Mouse (Mus musculus) regulatory T cell (primary cell): ENCODE results near the gene Cenpf.

Experiments used
- in situ Hi-C: fragments of 300-600 bp; cut with MboI, MseI; formaldehyde crosslinking; loops from one replicate; pipeline ENCODE4 v1.15.1; 2025; ENCODE audit warnings: high pct_unique_total_duplicates

Cenpf gene

GRCm38 (mm10) chr1:189631906-189632675, 55.8 kb downstream of the Cenpf start:
- in situ Hi-C loops = no loop called here

GRCm38 (mm10) chr1:189630026-189630425, 57.9 kb downstream of the Cenpf start:
- in situ Hi-C loops = no loop called here

GRCm38 (mm10) chr1:189627976-189628768, 59.7 kb downstream of the Cenpf start:
- in situ Hi-C loops = loop anchor here (5.0 kb wide), 1 partner anchor 606 kb away; no protein-coding TSS in a partner anchor

GRCm38 (mm10) chr1:189624756-189625155, 63.1 kb downstream of the Cenpf start:
- in situ Hi-C loops = loop anchor here (5.0 kb wide), 1 partner anchor 602 kb away; no protein-coding TSS in a partner anchor

GRCm38 (mm10) chr1:189618970-189619740, 68.7 kb downstream of the Cenpf start:
- in situ Hi-C loops = no loop called here

GRCm38 (mm10) chr1:189617381-189617780, 70.5 kb downstream of the Cenpf start:
- in situ Hi-C loops = no loop called here

GRCm38 (mm10) chr1:189615246-189615645, 72.6 kb downstream of the Cenpf start:
- in situ Hi-C loops = no loop called here

GRCm38 (mm10) chr1:189613076-189613475, 74.8 kb downstream of the Cenpf start:
- in situ Hi-C loops = no loop called here

GRCm38 (mm10) chr1:189611775-189612174, 76.1 kb downstream of the Cenpf start:
- in situ Hi-C loops = no loop called here

GRCm38 (mm10) chr1:189608640-189609039, 79.2 kb downstream of the Cenpf start:
- in situ Hi-C loops = no loop called here

GRCm38 (mm10) chr1:189608039-189608438, 79.8 kb downstream of the Cenpf start:
- in situ Hi-C loops = no loop called here

- in situ Hi-C loops = no loop called here
Measured at GRCm38 (mm10) chr1:189605598-189606126, 82.2 kb downstream of the Cenpf start.

GRCm38 (mm10) chr1:189597096-189597495, 90.8 kb downstream of the Cenpf start:
- in situ Hi-C loops = no loop called here
